Mouse (Mus musculus): ENCODE results near the gene Id3.
A peak's percentile ranks its signal among the peaks of the same experiment; 100 is the strongest.

The Id3 gene

DNA sequence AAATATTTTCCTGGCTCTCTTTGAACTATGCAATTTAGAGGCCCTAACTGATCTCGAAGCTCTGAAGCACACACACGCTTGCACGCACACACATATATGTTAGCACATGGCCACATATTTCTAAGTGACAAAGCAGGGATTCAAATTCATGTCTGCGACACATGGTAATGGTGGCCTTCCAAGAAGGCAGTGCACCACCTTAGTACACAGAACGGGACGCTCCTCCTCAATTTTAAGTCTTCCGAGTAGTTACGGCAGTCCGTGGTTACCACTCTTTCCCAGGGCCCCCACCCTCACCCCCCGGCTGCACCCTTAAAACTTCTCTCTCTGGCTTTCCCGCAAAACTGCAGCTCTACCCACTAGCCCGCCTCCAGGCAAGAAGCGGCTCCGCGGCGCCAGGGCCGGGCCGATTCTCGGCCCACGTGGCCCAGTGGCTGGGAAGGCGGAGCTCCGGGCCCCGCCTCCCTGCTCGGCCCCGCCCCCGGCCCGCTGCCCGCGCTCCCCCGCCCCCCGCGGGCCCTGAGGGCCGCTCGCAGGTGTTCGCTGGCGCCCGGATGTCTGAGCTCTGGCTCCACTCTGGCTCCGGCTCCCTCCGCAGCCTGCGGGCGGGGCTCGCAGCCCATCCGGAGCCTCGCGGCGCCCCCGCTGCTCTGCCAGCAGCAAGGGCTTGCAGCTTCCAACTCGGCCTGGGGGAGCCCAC lies 4.3 kb downstream of the Id3 start:
- peak; percentile 77 to 88 for DNase-seq (ENCODE audit: low spot score in 2 of 2)

DNA sequence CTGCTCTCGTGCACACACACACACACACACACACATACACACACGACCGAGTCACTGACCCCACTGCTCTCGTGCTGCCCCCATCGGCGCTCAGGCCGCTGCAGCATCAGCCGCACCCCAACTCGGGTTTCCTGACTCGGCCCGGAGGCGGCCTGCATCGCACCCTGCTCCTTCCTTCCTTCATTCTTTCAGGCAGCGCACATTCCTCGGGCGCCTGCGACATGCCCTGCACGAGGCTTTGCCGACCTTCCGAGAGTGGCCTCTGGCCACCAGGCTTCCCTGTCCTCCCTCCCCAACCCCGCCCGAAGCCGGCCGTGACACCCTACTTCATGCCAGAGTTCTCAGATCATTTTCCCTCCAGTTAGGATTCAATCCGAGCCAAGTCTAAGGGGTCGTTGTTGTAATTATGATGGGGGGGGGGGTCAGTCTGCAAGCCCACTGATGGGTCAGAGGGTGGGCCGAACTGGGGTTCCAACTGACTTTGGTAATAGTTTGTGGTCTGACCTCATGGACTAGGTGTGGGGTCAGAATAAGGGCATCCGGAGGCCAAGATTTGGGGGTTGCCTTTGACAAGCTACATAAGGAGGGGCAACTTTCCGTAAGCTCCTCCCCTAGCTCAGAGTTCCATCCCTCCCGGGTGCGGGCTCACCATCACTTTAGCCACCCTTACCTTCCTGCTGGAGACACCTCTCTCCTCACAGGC lies 5.2 kb downstream of the Id3 start:
- peak in 1 of 2 experiments; percentile 77 for DNase-seq (ENCODE audit: low spot score in 2 of 2)

DNA sequence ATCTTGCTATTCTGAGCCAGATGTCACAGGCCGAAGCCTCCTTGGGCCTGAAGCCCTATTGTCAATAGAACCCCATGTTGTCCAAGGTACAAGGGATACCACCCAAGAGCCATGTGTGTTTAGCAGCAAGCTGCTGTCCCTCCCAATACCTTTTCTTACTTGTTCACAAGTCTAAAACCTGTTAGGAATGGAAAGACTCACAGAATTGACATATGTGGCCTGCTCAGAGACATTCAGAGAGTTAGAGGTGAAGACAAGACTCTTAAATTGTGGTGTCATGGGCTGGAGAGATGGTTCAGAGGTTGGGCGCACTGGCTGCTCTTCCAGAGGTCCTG lies 5.7 kb downstream of the Id3 start:
- no peak for DNase-seq (ENCODE audit: low spot score in 2 of 2)

DNA sequence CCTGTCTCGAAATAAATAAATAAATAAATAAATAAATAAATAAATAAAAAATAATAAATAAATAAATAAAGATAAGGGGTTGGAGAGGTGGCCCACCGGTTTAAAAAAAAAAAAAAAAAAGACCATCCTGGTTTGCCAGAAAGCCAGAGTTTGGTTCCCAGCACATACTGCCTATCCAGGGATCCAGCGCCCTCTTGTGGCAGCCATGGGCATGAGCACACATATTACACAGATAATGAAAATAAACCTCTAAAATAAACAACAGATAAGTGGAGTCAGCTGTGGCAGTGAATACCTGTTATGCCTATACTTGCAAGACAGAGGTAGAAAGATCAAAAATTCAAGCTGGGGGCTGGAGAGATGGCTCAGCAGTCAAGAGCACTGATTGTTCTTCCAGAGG lies 6.4 kb downstream of the Id3 start:
- DNase-seq (ENCODE audit: low spot score in 2 of 2) = peak; percentile 56 to 85

DNA sequence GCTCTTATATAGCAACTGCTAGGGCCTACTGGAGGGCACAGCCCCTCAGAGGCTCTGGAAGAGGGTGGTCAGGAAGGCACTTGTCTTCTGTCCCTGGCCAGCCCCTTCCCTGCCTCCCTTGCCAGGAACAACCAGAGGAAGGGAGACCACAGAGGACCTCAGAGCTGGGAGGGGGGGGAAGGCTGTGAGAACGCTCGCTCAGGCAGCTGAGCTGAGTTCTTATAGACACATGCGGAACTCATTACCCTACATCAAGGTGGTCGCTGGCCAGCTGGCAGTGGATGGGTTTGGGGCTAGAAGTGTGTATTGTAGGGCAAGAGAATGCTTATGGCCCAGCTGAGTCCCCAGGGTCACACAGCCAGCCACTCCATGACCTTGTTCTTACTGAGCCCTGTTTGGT lies 7.3 kb downstream of the Id3 start:
- no peak for DNase-seq (ENCODE audit: low spot score in 2 of 2)

DNA sequence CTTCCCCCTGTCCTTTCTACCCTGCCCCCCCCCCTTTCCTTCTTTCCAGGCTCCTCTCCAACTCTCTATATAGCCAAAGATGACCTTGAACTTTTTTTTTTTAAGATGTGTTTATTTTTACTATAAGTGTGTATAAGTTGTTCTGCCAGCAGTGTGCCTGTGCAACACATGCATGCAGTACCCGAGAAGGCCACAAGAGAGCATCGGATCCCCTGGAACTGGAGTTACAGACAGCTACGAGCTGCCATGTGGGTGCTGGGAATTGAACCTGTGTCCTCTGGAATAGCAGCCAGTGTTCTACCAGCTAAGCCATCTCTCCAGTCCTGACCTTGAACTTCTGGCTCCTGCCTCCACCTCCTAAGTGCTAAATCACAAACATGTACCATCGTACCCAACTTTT lies 9.5 kb downstream of the Id3 start:
- no peak for DNase-seq (ENCODE audit: low spot score in 2 of 2)

DNA sequence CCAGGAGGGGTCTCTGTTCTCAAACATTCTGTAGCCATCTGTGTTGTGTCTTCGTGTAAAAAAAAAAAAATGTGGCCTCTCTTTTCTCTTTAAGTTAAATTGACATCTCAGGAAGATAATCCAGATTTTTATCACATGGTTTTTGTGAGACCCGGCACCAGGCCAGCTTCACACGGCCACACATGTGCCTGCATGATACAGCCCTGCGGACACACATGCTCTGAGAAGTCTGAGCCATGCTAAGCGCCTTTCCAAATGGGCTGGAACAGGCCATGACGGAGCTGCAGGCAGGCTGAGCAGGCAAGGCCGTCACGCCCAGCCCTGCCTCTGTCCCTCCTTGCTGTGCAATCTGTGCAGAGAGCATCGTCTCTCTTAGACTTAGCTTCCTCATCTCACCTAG lies 11.2 kb downstream of the Id3 start:
- DNase-seq (ENCODE audit: low spot score in 2 of 2) = no peak

DNA sequence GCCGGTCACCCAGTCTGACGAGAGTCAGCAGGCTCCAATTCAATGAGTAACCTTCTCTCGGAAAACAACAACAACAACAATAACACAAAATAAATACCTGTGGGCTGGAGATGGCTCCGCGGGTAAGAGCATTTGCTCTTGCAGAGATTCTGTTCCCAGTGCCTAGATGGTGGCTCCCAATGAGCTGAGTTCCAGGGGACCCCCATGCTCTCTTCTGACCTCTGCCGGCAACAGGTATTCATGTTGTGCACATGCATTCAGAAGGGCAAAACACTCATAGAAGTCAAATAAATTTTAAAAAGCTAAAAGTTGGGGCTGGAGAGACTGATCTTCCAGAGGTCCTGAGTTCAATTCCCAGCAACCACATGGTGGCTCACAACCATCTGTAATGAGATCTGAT lies 15.2 kb downstream of the Id3 start:
- no peak for DNase-seq (ENCODE audit: low spot score in 2 of 2)

DNA sequence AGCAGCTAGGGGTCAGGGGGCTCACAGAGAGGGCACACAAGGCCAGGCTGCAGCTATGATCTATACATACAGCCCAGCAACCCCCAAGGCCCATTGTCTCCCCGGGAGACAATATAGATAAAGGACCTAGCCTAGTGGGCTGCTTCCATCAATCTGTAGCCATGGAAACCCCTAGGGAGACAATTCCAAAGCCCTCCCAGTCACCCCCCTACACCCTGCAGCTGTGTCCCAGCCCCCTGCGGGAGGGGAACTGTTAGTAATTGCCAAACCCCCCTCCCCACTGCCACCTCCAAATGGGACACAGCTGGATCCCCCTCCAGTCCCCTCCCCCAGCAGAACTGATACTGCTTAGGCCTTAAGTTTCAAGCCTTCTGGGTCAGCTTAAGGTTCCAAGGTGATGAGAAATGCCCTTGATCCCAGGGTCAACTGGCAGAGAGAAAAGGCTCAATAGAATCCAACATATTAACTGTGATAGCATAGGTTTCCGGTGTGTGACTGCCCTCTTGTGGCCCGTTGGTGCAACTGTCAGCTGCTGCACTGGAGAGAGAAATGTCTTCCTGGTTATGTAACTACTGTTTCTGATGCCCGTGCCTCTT lies 16.6 kb downstream of the Id3 start:
- peak; percentile 77 to 88 for DNase-seq (ENCODE audit: low spot score in 2 of 2)

DNA sequence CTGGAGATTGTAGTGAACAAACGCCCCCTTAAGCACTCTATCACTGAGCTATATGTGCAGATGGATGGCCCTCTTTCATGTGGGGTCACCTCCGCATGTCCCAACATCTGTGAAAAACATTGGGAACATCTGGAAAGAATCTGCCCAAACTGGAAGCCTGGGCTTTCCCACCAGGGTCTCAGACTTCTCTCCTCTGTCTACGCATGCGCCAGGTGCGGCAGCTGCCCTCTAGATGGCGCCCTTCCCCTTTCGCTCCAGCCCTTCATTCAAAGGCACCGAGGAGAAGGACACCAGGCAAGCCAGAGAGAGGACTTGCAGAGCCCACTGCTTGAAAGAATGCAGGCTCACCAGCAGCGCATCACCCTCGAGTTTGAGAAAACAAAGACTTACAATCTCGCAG lies 20.2 kb downstream of the Id3 start:
- peak; percentile 89 to 98 for DNase-seq (ENCODE audit: low spot score in 2 of 2)

DNA sequence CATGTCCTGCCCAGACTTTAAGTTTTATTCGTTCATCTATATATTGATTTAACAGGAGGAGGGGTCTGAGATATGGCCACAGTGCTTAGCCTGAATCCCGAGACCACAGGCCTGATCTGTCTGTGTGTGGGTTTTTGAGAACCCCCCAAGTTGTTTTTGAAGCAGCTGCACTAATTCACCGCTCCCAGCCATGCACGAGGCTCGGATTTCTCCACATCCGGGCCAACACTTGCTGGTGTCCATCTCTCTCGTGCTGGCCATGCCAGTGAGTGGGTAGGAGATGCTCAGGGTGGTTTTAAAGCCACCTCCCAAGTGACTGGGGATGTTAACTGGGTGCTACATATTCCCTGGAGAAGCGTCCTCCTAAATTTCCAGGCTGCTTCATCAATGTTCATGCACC lies 21.7 kb downstream of the Id3 start:
- no peak for DNase-seq (ENCODE audit: low spot score in 2 of 2)

DNA sequence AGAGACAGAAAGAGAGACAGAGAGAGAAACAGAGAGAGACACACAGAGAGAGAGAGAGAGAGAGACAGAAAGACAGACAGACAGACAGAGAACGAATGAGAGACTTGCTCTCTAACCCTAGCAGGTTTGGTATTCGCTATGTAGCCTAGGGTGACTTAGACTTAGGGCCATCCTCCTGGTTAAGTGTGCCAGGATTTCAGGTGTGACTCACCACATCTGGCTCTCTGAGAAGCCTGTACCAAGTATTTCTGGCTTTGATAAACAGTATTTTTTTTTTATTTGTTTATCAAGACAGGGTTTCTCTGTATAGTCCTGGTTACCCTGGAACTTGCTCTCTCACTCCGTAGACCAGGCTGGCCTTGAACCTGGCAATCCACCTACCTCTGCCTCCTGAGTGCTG lies 24.4 kb downstream of the Id3 start:
- DNase-seq (ENCODE audit: low spot score in 2 of 2) = no peak

DNA sequence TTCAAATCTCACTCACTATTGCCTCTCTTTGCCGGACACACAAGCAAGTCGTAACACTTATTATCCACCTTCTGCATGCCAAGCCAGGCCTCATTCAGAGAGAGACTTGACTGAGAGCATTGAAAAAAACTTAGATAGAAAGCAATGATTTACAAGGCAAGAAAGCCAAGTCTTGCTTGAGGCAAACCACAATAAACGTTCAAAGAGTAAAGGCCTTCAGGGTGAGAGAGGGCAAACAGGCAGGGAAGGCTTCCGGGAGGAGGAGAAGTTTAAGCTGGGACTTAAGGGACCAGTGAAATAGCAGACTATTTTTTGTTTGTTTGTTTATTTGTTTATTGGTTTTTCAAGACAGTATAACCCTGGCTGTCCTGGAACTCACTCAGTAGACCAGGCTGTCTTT lies 27.1 kb downstream of the Id3 start:
- DNase-seq (ENCODE audit: low spot score in 2 of 2) = no peak

DNA sequence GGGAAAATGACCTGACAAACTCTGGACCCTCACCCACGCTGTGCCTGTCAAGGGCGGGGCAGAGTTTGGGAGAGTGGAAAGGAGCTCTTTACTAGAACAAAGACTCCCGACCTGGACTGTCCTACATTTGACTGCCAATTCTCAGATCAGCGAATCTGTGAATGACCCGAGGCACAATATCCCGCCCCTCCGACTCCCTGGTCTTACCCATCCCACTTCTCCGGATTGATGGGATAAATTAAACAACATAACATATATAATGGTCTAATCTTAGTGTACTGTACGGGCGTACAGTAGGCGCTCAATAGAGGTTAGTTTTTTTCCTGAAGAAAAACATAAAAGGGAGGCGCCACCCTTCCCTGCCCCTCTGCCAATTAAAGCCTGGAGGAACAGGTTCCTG lies 28.2 kb downstream of the Id3 start:
- no peak for DNase-seq (ENCODE audit: low spot score in 2 of 2)

DNA sequence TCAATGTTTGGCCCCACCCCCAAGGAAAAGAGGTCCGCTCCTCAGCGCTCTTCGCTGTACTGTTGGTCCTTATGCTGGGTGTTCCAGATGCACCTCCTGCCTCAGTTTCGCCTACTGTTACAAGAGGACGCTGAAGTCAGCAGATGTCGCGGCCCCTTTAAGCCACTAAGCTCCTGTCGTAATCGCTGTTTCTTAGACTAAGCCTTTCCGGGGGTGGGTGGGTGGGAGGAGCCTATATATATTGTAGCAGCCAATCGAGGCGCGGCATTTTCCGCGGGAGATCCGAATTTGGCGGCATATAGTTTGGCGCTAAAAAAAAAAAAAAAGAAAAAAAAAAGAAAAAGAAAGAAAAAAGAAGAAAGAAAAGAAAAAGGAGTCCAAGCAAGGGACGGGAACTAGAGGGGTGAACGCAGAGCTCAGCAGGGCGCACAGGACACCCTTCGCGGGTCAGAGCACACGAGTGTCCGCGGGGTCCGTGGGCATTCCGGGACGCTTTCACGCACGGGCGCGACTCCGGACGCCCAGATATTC lies 28.8 kb downstream of the Id3 start, which contains the start of gene E2f2:
E2f2 (plus strand) TSS at position 384 of the 531 bp plus-strand sequence.
- peak; percentile 81 to 89 for DNase-seq (ENCODE audit: low spot score in 2 of 2)

DNA sequence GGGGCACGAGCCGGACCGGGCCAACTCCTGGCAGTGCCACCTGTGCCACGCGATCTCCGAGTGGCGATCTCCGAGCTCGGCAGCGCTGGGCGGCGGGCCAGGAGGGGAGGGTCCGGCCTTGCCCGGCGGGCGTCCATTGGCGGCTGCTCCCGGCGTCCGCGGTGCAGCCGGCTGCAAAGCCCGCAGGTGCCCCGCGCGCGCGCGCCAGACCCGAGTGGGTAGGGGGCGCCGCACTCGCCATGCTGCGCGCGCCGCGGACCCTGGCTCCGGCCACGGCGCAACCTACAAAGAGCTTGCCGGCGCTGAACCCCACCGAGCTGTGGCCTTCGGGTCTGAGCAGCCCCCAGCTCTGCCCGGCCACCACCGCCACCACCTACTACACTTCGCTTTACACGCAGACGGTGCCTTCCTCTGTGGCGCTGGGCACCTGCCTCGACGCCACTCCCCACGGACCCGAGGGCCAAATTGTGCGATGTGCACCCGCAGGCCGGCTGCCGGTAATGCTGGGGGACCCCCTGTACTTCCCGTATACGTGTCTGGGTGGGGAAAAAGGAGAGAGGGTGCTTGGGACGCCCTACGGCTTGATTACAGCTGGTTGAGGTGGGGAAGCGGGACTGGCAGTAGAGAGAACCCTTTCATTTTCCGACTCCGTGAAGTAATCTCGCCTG lies 29.4 kb downstream of the Id3 start:
- peak; percentile 81 to 92 for DNase-seq (ENCODE audit: low spot score in 2 of 2)

DNA sequence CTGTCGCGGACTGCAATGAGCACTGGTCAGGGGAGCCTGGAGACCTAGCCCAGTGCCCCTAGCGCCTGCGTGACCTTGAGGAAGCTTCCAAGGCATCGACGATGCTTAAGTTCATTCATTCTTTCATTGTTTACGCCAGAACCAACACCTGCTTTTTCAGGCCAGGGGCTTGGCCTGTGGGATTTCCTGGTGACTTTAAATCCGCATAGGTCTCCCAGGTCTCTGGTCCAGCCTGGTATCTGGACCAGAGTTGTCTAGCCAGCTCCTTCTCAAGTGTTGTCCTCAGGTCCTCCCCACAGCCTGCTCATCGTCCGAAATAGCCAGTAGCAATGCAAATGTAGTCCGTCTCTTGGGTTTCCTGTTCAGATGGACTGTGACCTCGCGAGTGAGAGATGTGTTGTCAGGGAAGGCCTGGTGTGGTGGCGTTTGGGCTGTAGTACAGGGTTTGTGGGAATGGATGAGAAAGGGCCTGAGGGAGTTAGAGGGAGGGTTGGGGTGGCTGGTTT lies 30.0 kb downstream of the Id3 start:
- peak; percentile 58 to 80 for DNase-seq (ENCODE audit: low spot score in 2 of 2)

DNA sequence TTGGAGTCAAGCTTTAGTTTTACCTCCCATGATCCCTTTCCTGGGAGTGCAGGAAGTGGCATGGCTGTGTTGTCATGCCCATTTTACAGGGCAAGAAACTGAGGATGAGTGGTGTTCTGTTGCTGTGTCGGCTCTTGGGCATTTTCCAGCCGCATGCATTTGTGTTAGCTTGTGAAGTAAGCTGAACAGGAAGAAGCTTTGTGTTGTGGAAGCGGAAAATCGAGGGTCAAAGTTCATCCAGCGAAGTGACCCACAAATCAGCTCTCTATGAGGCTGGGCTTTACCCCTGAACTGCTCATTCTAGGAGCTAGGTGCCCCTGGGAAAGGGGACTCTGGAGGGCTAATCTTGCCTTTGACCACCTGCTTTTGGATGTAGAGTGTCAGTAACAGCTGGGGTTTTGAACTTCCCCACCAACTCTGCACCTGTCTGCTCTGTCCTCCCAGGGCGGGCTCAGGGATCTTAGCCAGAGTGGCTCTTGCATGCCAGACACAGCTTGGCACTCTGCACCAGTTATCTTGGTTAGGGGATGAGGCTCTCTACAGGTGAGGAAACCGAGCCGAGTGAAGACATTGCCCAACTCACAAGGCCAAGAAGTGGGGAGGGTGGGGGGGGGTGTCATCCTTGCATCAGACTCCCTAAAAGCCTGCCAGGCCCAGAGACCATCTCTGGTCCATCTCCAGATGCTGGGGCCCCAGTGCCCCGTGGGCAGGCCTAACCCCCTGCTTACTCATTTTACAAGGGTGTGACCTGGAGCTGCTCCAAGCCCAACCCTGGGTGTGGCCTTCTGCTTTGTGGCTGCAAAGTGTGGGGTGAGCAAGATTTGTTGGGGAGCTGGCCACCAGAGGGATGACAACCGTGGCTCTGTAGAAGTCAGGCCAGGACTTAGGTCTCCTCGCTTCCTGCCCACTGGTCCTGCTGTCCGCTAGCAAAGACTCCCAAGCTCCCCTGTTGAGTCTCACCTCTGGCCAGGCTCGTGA lies 31.2 kb downstream of the Id3 start:
- DNase-seq (ENCODE audit: low spot score in 2 of 2) = peak; percentile 94 to 95

DNA sequence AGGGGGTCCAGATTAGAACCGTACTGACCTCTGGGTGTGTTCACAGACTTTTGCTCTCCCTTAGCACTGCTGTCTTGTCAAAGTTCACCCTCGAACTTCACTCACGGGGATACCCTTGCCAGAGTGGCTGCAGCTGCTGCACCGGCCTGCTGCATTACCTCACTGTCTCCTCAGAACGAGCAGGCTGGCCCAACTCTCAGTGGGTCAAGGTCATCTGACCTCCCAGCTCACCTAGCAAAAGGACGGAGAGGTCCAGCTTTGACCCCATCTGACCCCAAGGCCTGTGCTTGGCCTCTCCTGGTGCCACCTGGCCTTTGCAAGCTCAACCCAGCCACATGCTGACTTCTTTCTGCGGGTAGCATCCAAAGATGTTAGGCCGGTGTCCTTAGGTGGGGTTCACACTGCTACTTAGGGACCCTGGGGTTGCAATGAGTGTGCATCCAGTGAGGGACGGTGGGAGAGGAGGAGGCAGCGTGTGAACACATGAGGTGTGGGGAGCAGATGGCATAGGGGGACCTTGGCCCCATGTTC lies 32.8 kb downstream of the Id3 start:
- DNase-seq (ENCODE audit: low spot score in 2 of 2) = no peak

DNA sequence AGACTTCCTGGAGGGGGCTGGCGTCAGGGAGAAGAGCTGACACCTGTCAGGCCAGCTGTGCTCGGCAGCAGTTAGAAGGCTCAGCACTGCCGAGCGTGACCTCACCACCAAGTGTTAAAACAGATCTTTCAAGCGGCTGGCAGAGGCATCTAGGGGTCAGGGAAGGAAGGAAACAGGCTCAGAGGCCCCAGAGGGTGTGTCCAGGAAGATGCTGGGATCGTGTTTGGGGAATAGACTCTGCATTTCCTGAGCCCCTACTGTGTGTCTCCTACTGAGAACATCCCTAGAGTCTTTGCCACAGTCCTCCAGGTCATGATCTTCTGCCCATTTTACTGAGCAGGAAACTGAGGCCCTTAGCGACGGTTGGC lies 33.9 kb downstream of the Id3 start:
- DNase-seq (ENCODE audit: low spot score in 2 of 2) = peak; percentile 71 to 84
